Mouse (Mus musculus) common myeloid progenitor, adult 5-6 weeks (primary cell): ENCODE measurements around the gene Vmn1r115. TPM values are rescaled to one million over a fixed set of nuclear protein-coding genes. Genes with fewer than 3 reads are reported as not detected.
"Not testable (repeated sequence)": the region's sequence is repeated elsewhere in the genome, so short reads cannot be mapped to it uniquely, and the experiment has no call there.

Experiments
- ATAC-seq: replicated peaks from 2 replicates; pipeline ENCODE4 v1.8.0; 2016; ENCODE audit warnings: low read depth, mild to moderate bottlenecking, moderate TSS enrichment, inconsistent platforms; ENCODE audit not compliant: poor library complexity, severe bottlenecking
- total RNA-seq: library from RNA; stranded (forward); fragments of 200-1000, 187-1606 nt; gene quantifications from 2 replicates; pipeline ENCODE4 v1.2.3, GENCODE M21; 2017

The Vmn1r115 gene
- total RNA-seq, result not detected in 2 replicates

- not testable (repeated sequence) for ATAC-seq
Observed at GRCm38 (mm10) chr7:20844885-20845284, at the start of gene Vmn1r115. TSS of gene Vmn1r115 (minus strand) at chr7:20844985.

- ATAC-seq, result not testable (repeated sequence)
Observed at GRCm38 (mm10) chr7:20884021-20884420, 39.2 kb upstream of the Vmn1r115 start, which contains the start of gene Vmn1r117. TSS of gene Vmn1r117 (minus strand) at chr7:20884121.

- ATAC-seq, result not testable (repeated sequence)
Observed at GRCm38 (mm10) chr7:20871956-20872355, 27.2 kb upstream of the Vmn1r115 start, which contains the start of gene Vmn1r116. TSS of gene Vmn1r116 (plus strand) at chr7:20872256.

- ATAC-seq, result not testable (repeated sequence)
Observed at GRCm38 (mm10) chr7:20812086-20812485, 32.7 kb downstream of the Vmn1r115 start, which contains the start of gene Vmn1r114. TSS of gene Vmn1r114 (minus strand) at chr7:20812186.

Other genes starting within 250 kb of the Vmn1r115 start
- gene Gm4513, start 246.0 kb downstream of the Vmn1r115 start, total RNA-seq, result not detected in 2 replicates
- gene Vmn1r107, start 176.1 kb downstream of the Vmn1r115 start, total RNA-seq, result not detected in 2 replicates
- gene Vmn1r111, start 141.8 kb downstream of the Vmn1r115 start, total RNA-seq, result not detected in 2 replicates
- not detected in 2 replicates for gene Gm10668, start 114.4 kb downstream of the Vmn1r115 start, total RNA-seq
- not detected in 2 replicates for gene Vmn1r112, start 73.8 kb downstream of the Vmn1r115 start, total RNA-seq
- not detected in 2 replicates for gene Vmn1r113, start 57.7 kb downstream of the Vmn1r115 start, total RNA-seq
- gene Vmn1r114, start 32.8 kb downstream of the Vmn1r115 start, total RNA-seq, result not detected in 2 replicates
- gene Vmn1r116, start 27.3 kb upstream of the Vmn1r115 start, total RNA-seq, result not detected in 2 replicates
- gene Vmn1r117, start 39.1 kb upstream of the Vmn1r115 start, total RNA-seq, result not detected in 2 replicates
- gene Vmn1r118, start 67.4 kb upstream of the Vmn1r115 start, total RNA-seq, result not detected in 2 replicates
- not detected in 2 replicates for gene Vmn1r119, start 167.5 kb upstream of the Vmn1r115 start, total RNA-seq
- gene Vmn1r120, start 208.8 kb upstream of the Vmn1r115 start, total RNA-seq, result not detected in 2 replicates